Mouse (Mus musculus) adrenal gland, postnatal 4 days (tissue): Measurements from ENCODE around the gene Adh6b. TPM values are rescaled to one million over a fixed set of nuclear protein-coding genes. Genes with fewer than 3 reads are reported as not detected.

Experiments
- DNase-seq, 2 experiments: peaks; one replicate each; pipeline ENCODE4 v3.0.0; 2021 to 2022; ENCODE audit warnings: low spot score in 2 of 2, mixed read lengths in 2 of 2
- long read RNA-seq, 2 experiments: library from polyadenylated mRNA; stranded (forward); transcript quantifications; one replicate each; pipeline ENCODE4 v2.0.0; 2021
- total RNA-seq, 2 experiments: library from RNA; stranded (reverse); gene quantifications; 2 replicates each; pipeline ENCODE4 v1.2.3; 2021

Gene Adh6b
- total RNA-seq: under 1 TPM; 0.48 to 0.73 TPM
- long read RNA-seq, experiment 1: 0 reads
- long read RNA-seq, experiment 2, partial matches to known transcripts: 0 of 1 reads
- long read RNA-seq, experiment 2, other reads (novel, unspliced or antisense): 1 of 1 reads

- DNase-seq: no peak
Measured at GRCm38 (mm10) chr3:138341471-138341870, at the start of gene Adh6b. Adh6b (plus strand) TSS chr3:138341775.

DNA sequence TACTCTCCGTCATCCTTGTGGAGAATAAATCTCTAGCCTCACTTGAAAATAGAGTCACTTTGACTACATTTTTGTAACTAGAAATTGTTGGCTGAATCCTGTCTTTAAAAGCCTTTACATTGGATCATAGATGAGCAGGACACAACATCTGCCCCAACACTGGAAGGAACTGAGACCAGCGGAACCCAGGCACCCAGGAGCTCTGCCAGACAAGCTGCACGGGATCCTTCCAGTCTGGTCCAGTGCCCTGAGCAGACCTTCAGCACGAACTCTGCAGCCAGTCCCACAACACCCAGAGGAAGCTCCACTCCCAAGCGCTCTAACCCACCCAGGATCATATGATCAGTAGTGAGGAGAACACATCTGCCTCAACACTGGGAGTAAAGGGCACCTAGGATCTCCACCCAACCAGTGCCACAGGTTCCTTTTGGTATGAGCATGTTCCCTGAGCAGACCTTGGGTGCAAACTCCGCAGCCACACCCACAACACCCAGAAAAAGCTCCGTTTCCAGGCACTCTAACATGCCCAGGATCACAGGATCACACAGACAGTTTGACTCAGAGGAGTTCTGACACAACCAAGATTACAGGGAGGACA is 48.2 kb upstream of the Adh6b start:
- no peak for DNase-seq

GRCm38 (mm10) chr3:138300130-138300529 is 41.4 kb upstream of the Adh6b start:
- no peak for DNase-seq

DNA sequence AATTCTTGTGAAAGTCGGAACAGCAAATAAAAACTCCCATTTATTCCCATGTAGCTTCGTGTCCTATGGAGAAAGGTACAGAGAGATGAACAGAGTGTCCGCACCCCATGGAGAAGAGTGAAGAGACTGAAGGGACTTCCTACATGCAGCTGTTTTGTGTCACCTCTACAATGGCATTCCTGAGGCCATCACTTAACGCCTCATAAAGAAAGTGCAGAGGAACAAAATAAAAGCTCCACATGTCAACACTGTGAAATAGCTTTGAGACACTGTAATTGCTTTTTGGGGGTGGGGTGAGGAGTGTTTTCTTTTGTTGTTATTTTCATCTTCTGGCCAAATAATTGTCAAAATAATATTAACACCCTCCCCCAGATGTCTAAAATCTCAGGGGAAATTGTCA is 38.9 kb upstream of the Adh6b start:
- no peak for DNase-seq

- DNase-seq: no peak
Measured at GRCm38 (mm10) chr3:138303771-138304488, 37.6 kb upstream of the Adh6b start.

DNA sequence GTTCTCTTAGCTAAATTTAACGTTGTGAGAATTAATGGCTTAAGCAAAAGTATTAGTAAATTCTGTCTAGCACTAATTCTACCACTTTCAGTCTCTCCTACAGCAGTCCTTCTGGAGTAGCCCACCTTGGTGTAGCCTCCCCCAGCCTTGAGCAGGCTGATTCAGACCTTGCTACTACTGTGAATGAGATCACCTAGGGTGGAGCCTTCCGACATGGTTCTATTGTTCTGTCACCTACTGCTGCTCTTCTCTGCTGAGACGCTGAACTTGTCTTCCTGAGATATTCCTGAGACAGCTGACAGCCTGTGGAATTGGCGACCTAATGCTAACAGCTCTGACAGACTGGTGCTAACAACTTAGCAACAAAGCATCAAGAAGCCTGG is 37.1 kb upstream of the Adh6b start:
- DNase-seq: no peak

- DNase-seq: no peak
Measured at GRCm38 (mm10) chr3:138305486-138306289, 35.9 kb upstream of the Adh6b start.

DNA sequence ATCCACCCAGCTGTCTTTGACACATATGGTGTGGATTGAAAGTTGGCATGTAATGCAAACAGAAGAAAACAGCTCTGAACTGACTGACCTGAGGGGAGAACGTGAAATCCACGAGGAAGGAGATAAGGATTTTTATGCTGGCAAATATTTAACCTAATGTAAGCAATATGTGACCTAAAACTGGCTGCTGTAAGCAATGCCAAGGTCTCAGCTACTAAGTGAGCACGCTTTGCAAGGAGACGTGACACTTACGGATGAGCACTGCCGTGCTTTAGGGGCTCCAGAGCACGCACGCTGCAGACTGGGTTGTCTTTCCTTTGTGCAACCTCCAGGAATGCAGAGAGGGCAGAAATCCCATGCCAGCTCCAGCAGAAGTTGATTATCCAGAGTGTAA is 35.3 kb upstream of the Adh6b start:
- no peak for DNase-seq

- no peak for DNase-seq
Measured at GRCm38 (mm10) chr3:138309910-138310309, 31.7 kb upstream of the Adh6b start.

- DNase-seq: no peak
Measured at GRCm38 (mm10) chr3:138311015-138311414, 30.6 kb upstream of the Adh6b start.

GRCm38 (mm10) chr3:138312965-138313364 is 28.6 kb upstream of the Adh6b start, which contains the start of gene Adh6a:
Adh6a (plus strand) TSS chr3:138313286.
- DNase-seq: no peak

- no peak for DNase-seq
Measured at GRCm38 (mm10) chr3:138316908-138317472, 24.6 kb upstream of the Adh6b start.

DNA sequence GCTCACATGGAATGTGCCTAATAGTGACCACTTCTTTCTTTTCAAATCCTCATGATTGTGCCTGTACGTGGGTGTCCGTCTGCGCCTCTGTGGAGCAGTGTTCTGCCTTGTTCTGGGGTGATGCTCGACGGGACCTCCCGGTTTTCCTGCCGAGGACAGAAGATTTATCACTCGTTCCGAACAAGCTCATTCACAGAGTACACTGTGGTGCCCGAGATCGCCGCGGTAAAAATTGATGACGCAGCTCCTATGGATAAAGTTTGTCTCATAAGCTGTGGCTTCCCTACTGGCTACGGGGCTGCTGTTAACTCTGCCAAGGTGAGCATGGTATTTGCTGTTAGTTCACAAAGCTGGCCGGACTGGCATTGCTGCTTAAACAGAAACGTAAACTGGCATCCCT is 16.6 kb upstream of the Adh6b start:
- no peak for DNase-seq

GRCm38 (mm10) chr3:138325466-138325865 is 16.1 kb upstream of the Adh6b start:
- no peak for DNase-seq

GRCm38 (mm10) chr3:138333910-138334309 is 7.7 kb upstream of the Adh6b start:
- no peak for DNase-seq

DNA sequence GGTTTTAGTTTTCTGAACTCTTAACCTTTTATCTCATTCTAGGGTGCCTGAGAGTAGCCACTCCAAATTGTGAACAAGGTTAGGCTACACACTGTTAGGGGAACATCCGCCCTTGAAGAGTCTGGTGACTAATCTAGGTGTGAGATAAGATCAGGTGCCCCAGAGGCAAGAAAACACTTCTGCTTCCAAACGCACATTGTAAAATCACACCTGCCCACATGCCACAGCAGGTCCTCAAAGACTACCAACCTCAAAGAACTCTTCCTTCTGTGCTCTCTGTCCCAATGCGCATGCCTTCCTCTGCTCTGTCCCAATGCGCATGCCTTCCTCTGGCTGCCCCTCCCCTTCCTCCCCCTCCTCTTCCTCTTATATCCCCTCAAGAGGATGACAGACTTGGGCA is 7.3 kb upstream of the Adh6b start:
- DNase-seq: no peak

- DNase-seq: no peak
Measured at GRCm38 (mm10) chr3:138335566-138335965, 6.0 kb upstream of the Adh6b start.

GRCm38 (mm10) chr3:138336104-138336754 is 5.3 kb upstream of the Adh6b start:
- no peak for DNase-seq

DNA sequence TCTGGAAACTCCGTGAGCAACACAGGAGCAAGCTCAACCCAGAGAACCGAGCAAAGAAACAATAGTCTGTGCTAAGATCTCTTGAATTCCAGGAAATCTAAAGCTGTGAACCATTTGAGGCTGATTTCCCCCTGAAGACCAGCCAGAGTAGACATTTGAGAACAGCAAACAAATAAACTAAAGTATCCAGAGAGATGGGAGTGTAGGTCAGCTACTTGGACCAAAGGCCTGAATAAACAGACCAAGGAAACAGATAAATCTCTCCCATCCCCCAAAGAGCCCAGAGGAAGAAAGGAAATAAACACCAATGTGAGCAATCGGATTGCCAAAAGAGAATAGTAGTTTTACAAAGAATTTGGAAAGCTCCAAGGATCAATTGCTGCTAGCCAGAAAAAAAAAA is 5.5 kb downstream of the Adh6b start:
- no peak for DNase-seq

DNA sequence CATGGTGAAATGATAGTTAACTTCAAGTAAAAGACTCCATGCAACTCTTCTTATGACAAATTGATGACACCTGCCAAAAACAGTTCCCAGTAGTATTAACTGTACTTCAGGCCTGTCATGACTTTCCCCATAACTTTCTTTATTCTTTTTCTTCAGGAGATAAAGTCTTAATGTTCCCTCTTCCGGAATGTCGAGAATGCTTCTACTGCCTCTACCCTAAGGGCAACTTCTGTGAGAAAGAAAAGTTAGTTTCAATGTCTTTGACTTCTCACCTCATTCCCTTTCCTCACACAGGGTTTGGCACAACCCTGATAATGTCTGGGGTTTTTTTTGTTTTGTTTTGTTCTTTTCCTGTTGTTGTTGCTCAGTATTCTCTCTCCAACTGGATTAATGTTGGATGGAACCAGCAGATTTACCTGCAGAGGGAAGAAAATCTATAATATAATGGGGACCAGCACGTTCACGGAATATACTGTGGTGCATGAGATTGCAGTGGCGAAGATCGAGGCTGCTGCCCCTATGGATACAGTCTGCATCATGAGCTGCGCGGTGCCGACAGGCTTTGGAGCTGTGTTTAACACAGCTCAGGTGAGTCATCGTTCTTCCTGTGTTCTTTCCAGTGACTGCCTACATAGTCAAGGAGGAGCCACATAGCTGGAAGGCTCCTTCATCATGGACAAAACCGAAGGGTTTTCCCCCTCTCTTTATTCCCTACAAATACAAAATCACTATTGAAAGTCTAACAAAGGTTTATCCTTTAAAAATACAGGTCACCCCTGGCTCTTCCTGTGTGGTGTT is 10.6 kb downstream of the Adh6b start:
- DNase-seq: no peak
